Mouse (Mus musculus) cerebellum, adult 9-11 months (tissue): ENCODE data around the gene Brsk2.
"Not testable (repeated sequence)": the region's sequence is repeated elsewhere in the genome, so short reads cannot be mapped to it uniquely, and the experiment has no call there.

ENCODE experiments used
- DNase-seq: peaks from one replicate; pipeline ENCODE4 v3.0.0; 2022

The Brsk2 gene

GRCm38 (mm10) chr7:141948906-141949798, at the start of gene Brsk2:
Gene Brsk2 (plus strand): TSS chr7:141949751.
- DNase-seq = peak; percentile 99

GRCm38 (mm10) chr7:141901825-141902224, 47.7 kb upstream of the Brsk2 start:
- no peak for DNase-seq

- peak; percentile 99 for DNase-seq
Measured at GRCm38 (mm10) chr7:141902269-141902729, 47.3 kb upstream of the Brsk2 start.

- DNase-seq = no peak
Measured at GRCm38 (mm10) chr7:141902791-141903190, 46.8 kb upstream of the Brsk2 start.

GRCm38 (mm10) chr7:141908591-141908990, 41.0 kb upstream of the Brsk2 start:
- DNase-seq = peak; percentile 41

- no peak for DNase-seq
Measured at GRCm38 (mm10) chr7:141911305-141911704, 38.2 kb upstream of the Brsk2 start.

- no peak for DNase-seq
Measured at GRCm38 (mm10) chr7:141918407-141918806, 31.1 kb upstream of the Brsk2 start, which contains the start of gene Tollip. Gene Tollip (minus strand): TSS chr7:141918507.

GRCm38 (mm10) chr7:141924121-141924520, 25.4 kb upstream of the Brsk2 start:
- not testable (repeated sequence) for DNase-seq

- peak; percentile 72 for DNase-seq
Measured at GRCm38 (mm10) chr7:141924917-141925316, 24.6 kb upstream of the Brsk2 start.

- DNase-seq = no peak
Measured at GRCm38 (mm10) chr7:141928642-141929041, 20.9 kb upstream of the Brsk2 start.

- DNase-seq = peak; percentile 41
Measured at GRCm38 (mm10) chr7:141934128-141934898, 15.2 kb upstream of the Brsk2 start.

- peak; percentile 45 for DNase-seq
Measured at GRCm38 (mm10) chr7:141934951-141935350, 14.6 kb upstream of the Brsk2 start.

GRCm38 (mm10) chr7:141943444-141943843, 6.1 kb upstream of the Brsk2 start:
- no peak for DNase-seq

- DNase-seq = peak; percentile 50
Measured at GRCm38 (mm10) chr7:141945927-141946326, 3.6 kb upstream of the Brsk2 start.

- DNase-seq = peak; percentile 47
Measured at GRCm38 (mm10) chr7:141947512-141947911, 2.0 kb upstream of the Brsk2 start.

GRCm38 (mm10) chr7:141948045-141948444, 1.5 kb upstream of the Brsk2 start:
- DNase-seq = peak; percentile 62

GRCm38 (mm10) chr7:141949799-141950103, 200 bp downstream of the Brsk2 start:
- DNase-seq = no peak

- DNase-seq = peak; percentile 83
Measured at GRCm38 (mm10) chr7:141950104-141951013, 808 bp downstream of the Brsk2 start.

GRCm38 (mm10) chr7:141951821-141952220, 2.3 kb downstream of the Brsk2 start:
- peak; percentile 53 for DNase-seq

GRCm38 (mm10) chr7:141952920-141953319, 3.4 kb downstream of the Brsk2 start:
- peak; percentile 47 for DNase-seq

GRCm38 (mm10) chr7:141953616-141954015, 4.1 kb downstream of the Brsk2 start:
- DNase-seq = peak; percentile 70

- peak; percentile 65 for DNase-seq
Measured at GRCm38 (mm10) chr7:141955565-141956173, 6.1 kb downstream of the Brsk2 start.
